Mouse (Mus musculus) heart, postnatal 0 days (tissue): ENCODE measurements at regions not wholly inside any gene's neighbourhood (a gene's known extent, or its start where the extent isn't known, plus 50 kb on each side); places are given as distances from the start of the nearest gene placed in this dataset.

Source experiments
- ATAC-seq: fragments of 200-750 bp; cut with Nextera tagmentation; 2 replicates; pipeline ENCODE4 v1.8.0; 2017; ENCODE audit warnings: low read depth, moderate number of reproducible peaks, moderate library complexity; ENCODE audit not compliant: insufficient read depth
- DNase-seq: peaks from one replicate; pipeline ENCODE4 v3.0.0-alpha.2; 2016; ENCODE audit warnings: low spot score
- H3K27ac ChIP-seq: fragments of 300-500 bp; sonication (generic); 2 replicates; pipeline ENCODE4 v1.5.1; 2014; ENCODE audit warnings: low read depth, mild to moderate bottlenecking
- H3K27me3 ChIP-seq: fragments of 300-500 bp; sonication (generic); 2 replicates; pipeline ENCODE4 v1.6.1; 2014; ENCODE audit warnings: low read length, mixed read lengths; ENCODE audit not compliant: control insufficient read depth, insufficient read depth
- H3K36me3 ChIP-seq: fragments of 300-500 bp; sonication (generic); replicated peaks from 2 replicates; pipeline ENCODE4 v1.6.1; 2014; ENCODE audit warnings: low read length, mixed read lengths; ENCODE audit not compliant: control insufficient read depth, insufficient read depth
- H3K4me1 ChIP-seq: fragments of 300-500 bp; sonication (generic); 2 replicates; pipeline ENCODE4 v1.6.1; 2014; ENCODE audit warnings: antibody characterized with exemption; ENCODE audit not compliant: control insufficient read depth, insufficient read depth
- H3K4me2 ChIP-seq: fragments of 300-500 bp; sonication (generic); 2 replicates; pipeline ENCODE4 v1.6.1; 2014; ENCODE audit warnings: low read depth, mild to moderate bottlenecking, low read length, moderate library complexity
- H3K4me3 ChIP-seq: fragments of 300-500 bp; sonication (generic); 2 replicates; pipeline ENCODE4 v1.5.1; 2014; ENCODE audit warnings: low read depth, low read length
- H3K9ac ChIP-seq: fragments of 300-500 bp; sonication (generic); replicated peaks from 2 replicates; pipeline ENCODE4 v1.6.1; 2014; ENCODE audit warnings: low read depth, low read length, mixed read lengths
- H3K9me3 ChIP-seq: fragments of 300-500 bp; sonication (generic); replicated peaks from 2 replicates; pipeline ENCODE4 v1.6.1; 2016; ENCODE audit warnings: low read length; ENCODE audit not compliant: control insufficient read depth
- CTCF ChIP-seq: IDR thresholded peaks from 2 replicates; pipeline ENCODE4 v1.5.1; 2016; ENCODE audit warnings: antibody characterized with exemption, control low read depth, low read depth
- EP300 ChIP-seq: IDR thresholded peaks from 2 replicates; pipeline ENCODE4 v1.6.1; 2016; ENCODE audit warnings: antibody characterized with exemption, low read depth
- WGBS: fragments of 180-500 bp; shearing (Covaris S2); extraction: QIAGEN DNeasy Blood & Tissue Kit; methylation state at CpG from one replicate; pipeline ENCODE4 v1.1.7; 2014; 5-methylcytosine and 5-hydroxymethylcytosine counted together

DNA sequence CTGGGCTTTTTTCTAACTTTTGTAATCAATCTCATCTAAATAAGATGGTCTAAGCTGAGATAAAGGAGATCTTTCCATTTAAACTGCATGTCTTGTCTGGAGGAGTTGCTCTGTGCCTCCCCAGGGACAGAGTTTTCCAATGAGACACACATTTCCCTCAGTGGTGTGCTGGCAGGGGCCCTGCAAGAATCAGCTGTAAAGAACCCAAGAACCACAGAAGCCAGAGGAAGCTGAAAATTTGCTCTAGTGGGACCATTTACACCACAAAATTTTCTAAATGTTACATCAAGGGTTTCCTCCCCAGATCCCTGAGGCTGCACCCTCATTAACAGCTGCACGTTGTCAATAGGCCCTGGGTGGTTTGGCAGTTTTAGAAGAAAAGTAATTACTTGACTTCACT, 301.0 kb upstream of the Ttc14 start:
- H3K9me3 ChIP-seq, result no peaks in the 10 kb centered on the region
- no peak overlapping the region for H3K4me3 ChIP-seq
- H3K9ac ChIP-seq, result no peak overlapping the region
- DNase-seq, result no peak
- WGBS, result 59% methylated on average over 1 of the region's 1 CpGs
- no peak for TF ChIP-seq EP300
- H3K27ac ChIP-seq, result no peak overlapping the region
- H3K4me1 ChIP-seq, result no peaks in the 10 kb centered on the region
- H3K36me3 ChIP-seq, result no peaks in the 10 kb centered on the region
- no peak overlapping the region for H3K4me2 ChIP-seq
- H3K27me3 ChIP-seq, result no peaks in the 10 kb centered on the region
- ATAC-seq, result no peak

DNA sequence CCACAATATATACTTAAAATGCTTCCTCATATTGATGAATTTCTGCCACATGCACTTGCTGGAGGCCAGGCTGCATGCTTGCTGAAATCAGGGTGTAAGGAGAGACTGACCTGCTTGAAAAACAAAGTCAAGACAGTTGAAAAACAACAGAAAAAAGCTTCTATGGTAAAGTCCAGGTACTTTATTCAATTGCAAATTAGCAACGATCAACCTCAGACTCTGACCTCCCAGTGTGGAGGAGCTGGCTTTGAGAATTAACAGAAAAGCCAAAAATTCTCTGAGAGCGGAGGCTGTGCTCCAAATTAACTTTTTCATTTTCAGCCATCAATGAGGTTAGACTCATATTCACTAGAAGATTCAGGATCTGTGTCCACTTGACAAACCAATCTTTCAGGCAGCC, 291.4 kb upstream of the Ttc14 start:
- no peak for DNase-seq
- Histone ChIP-seq H3K9ac (no peak overlapping the region), H3K9me3 (0 out of 2 replicates have a peak, but pooled peaks cover 6% of the 10 kb centered on the region), H3K4me3 (no peak overlapping the region), H3K4me2 (no peak overlapping the region), H3K27me3 (no peaks in the 10 kb centered on the region), H3K27ac (no peak overlapping the region), H3K36me3 (no peaks in the 10 kb centered on the region), H3K4me1 (no peaks in the 10 kb centered on the region)
- TF ChIP-seq EP300 (no peak), CTCF (no peak)
- no peak for ATAC-seq
- WGBS, result 73% methylated on average over 2 of the region's 2 CpGs

DNA sequence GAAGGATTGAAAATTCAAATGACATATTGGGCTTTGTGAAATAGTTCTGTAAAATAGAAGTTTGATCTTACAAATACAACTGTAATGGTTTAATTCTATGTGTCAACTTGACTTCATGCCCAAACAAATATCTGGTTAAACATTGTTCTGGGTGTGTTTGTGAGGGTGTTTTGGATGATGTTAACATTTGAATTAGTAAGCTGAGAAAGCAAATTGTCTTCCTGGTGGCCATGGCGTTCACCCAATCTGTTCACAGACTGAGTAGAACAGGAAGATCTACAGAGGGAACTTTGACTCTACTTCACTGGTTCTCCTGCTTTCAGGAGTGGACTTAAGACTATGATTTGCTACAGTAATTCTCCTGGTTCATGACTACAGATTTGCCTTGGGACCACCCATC, 255.5 kb upstream of the Ttc14 start:
- no peak for ATAC-seq
- Histone ChIP-seq H3K4me1 (no peaks in the 10 kb centered on the region), H3K36me3 (no peaks in the 10 kb centered on the region), H3K4me3 (no peak overlapping the region), H3K4me2 (no peak overlapping the region), H3K9me3 (no peaks in the 10 kb centered on the region), H3K27ac (no peak overlapping the region), H3K9ac (no peak overlapping the region), H3K27me3 (no peaks in the 10 kb centered on the region)
- TF ChIP-seq EP300 (no peak), CTCF (no peak)
- DNase-seq, result no peak
- 84% methylated on average over 1 of the region's 1 CpGs for WGBS

DNA sequence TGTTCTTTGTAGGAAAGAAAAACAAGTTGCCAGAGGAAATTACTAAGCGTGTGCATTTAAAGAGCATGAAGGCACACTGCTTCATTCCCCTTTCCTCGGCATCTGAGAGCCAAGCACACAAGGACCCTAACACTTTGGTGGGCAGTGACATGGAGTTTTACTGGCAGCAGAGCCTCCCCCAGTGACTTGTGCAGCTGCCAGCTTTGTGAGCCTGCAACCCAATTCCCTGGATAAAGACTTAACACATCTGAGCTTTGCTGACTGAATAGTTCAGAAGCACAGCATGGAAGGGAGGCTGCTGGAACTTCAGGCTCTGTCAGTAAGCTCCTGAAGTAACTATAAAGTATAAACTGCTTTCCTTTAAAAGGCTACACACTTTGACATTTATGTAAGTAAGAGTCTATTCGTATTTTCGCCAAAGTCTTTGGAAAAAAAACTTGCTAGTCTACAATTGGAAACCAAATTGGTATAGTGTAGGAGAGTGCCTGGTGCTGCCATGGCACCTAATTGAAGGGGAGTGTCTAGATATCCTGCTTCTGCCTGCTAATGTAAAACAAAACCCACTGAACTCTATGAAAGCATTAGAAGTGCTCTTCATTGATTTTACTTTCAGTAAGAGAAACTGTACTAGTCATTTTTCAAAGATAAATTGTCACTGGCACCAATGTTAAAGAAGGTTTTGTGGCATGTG, 236.8 kb upstream of the Ttc14 start:
- TF ChIP-seq CTCF, result no peak
- TF ChIP-seq EP300, result no peak
- ATAC-seq (no peak), DNase-seq (no peak)
- Histone ChIP-seq H3K27ac (no peak overlapping the region), H3K27me3 (no peaks in the 10 kb centered on the region), H3K36me3 (no peaks in the 10 kb centered on the region), H3K9ac (no peak overlapping the region), H3K4me1 (no peaks in the 10 kb centered on the region), H3K9me3 (no peaks in the 10 kb centered on the region), H3K4me2 (no peak overlapping the region), H3K4me3 (no peak overlapping the region)
- WGBS, result 63% methylated on average over 4 of the region's 4 CpGs

DNA sequence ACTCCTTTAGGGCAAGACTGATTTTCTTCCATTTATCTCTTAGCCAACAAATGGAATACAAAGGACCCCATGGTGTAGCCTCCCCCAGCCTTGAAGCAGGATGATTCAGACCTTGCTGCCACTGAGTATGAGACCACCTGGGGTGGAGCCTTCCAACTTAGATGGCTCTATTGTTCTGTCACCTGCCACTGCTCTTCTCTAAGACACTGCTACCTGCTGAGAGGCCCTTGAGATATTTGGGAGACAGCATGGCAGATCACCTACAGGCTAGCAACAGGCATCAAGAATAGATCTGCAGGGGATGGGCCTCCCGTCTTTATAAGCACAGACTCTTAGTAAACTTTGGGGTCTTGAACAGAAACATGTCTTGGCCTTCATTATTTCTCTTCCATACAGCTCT, 219.0 kb upstream of the Ttc14 start:
- Histone ChIP-seq H3K4me1 (no peaks in the 10 kb centered on the region), H3K36me3 (no peaks in the 10 kb centered on the region), H3K4me3 (no peak overlapping the region), H3K27me3 (no peaks in the 10 kb centered on the region), H3K4me2 (no peak overlapping the region), H3K9me3 (no peaks in the 10 kb centered on the region), H3K9ac (no peak overlapping the region), H3K27ac (no peak overlapping the region)
- ATAC-seq, result no peak
- TF ChIP-seq CTCF (no peak), EP300 (no peak)
- WGBS, result 52% methylated on average over 1 of the region's 1 CpGs
- DNase-seq, result no peak

DNA sequence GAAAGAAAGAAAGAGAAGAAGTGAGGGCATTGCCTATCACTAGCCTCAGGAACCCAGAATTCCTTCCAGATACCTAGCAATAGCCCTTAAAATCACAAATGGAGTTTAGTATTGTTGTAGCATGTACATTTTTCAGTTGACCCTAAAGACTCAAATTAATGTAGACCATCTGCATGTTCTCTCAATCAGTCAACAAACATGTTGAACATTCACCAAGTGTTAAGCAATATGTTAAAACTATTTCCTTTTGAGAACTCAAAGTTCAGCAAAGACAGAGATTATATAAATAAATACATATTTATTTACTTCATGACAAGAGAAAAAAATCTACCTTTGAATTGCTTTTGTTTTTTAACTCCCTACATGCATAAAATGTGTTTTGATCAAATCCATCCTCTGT, 185.4 kb upstream of the Ttc14 start:
- no peak for DNase-seq

More for the DNA sequence above, 185.4 kb upstream of the Ttc14 start:
- Histone ChIP-seq H3K27ac (no peak overlapping the region), H3K9me3 (no peaks in the 10 kb centered on the region), H3K4me3 (no peak overlapping the region), H3K4me2 (no peak overlapping the region), H3K4me1 (no peaks in the 10 kb centered on the region), H3K9ac (no peak overlapping the region), H3K27me3 (no peaks in the 10 kb centered on the region), H3K36me3 (no peaks in the 10 kb centered on the region)
- no peak for ATAC-seq
- no peak for TF ChIP-seq EP300
- no peak for TF ChIP-seq CTCF
